Mouse (Mus musculus): ENCODE data around the gene Lhx9. TPM values are rescaled to one million over a fixed set of nuclear protein-coding genes. Genes with fewer than 3 reads are reported as not detected.

The Lhx9 gene
- total and polyA plus RNA-seq, 3 experiments = 0.19 to 0.77 TPM; not detected in 1

GRCm38 (mm10) chr1:138784019-138784418, 64.4 kb downstream of the Lhx9 start:
- DNase-seq (ENCODE audit: low read depth, low spot score) = no peak
- Histone ChIP-seq H3K9ac (ENCODE audit: control insufficient read depth, low read depth, low read length, poor library complexity, severe bottlenecking) (no peak overlapping the region), H3K79me2 (ENCODE audit: control insufficient read depth, insufficient read depth, low read length, poor library complexity) (no peaks in the 10 kb centered on the region), H3K4me3 (ENCODE audit: control insufficient read depth in 1 of 2, insufficient read depth in 1 of 2, low read depth in 2 of 2, low read length in 2 of 2) (no peak overlapping the region), H3K27ac (ENCODE audit: control insufficient read depth, low read depth, low read length) (no peak overlapping the region), H3K27me3 (ENCODE audit: control insufficient read depth in 1 of 2, insufficient read depth in 2 of 2, low read length in 2 of 2) (no peaks in the 10 kb centered on the region; a peak in 2 of 4 replicates), H3K9me3 (replicated peaks; ENCODE audit: insufficient read depth, low read length) (no peaks in the 10 kb centered on the region), H3K36me3 (ENCODE audit: control insufficient read depth in 1 of 2, insufficient read depth in 2 of 2, low read length in 2 of 2) (no peaks in the 10 kb centered on the region), H3K4me1 (ENCODE audit: control insufficient read depth in 1 of 2, insufficient read depth in 2 of 2, low read length in 2 of 2) (peaks cover 0 to 6% of the 10 kb centered on the region in 2 experiments; a peak in 1 of 4 replicates)
- TF ChIP-seq UBTF (IDR thresholded peaks at IDR 0.05; ENCODE audit: borderline replicate concordance, insufficient read depth, low read depth, low read length) = no peak
- TF ChIP-seq ZKSCAN1 (IDR thresholded peaks at IDR 0.05; ENCODE audit: low read depth, low read length) = no peak
- no peak for TF ChIP-seq CHD1 (IDR thresholded peaks at IDR 0.05; ENCODE audit: low read depth, low read length)
- no peak for TF ChIP-seq MAFK (IDR thresholded peaks at IDR 0.05; ENCODE audit: borderline replicate concordance, low read depth, low read length)
- no peak for TF ChIP-seq RCOR1 (IDR thresholded peaks at IDR 0.05; ENCODE audit: low read depth, low read length)
- no peak for TF ChIP-seq USF1 (IDR thresholded peaks at IDR 0.05; ENCODE audit: low read depth, low read length)
- TF ChIP-seq MYB (IDR thresholded peaks at IDR 0.05; ENCODE audit: low read depth, low read length) = no peak
- no peak for TF ChIP-seq SMC3 (IDR thresholded peaks at IDR 0.05; ENCODE audit: low read depth, low read length)

Other genes starting within 250 kb of the Lhx9 start
- 4.7 and 6.2 TPM in 2 replicates for gene Nek7, start 228.4 kb downstream of the Lhx9 start, total RNA-seq (2012; rRNA removed)
- gene Nek7, start 228.4 kb downstream of the Lhx9 start, polyA plus RNA-seq (2012; ENCODE audit: insufficient read depth in 1 of 2, insufficient read length in 2 of 2, low read depth in 1 of 2, low replicate concordance in 2 of 2, missing spikeins in 1 of 2) = 1 to 10 TPM in 1 of 2 experiments, not detected in 1; 9.1 TPM
- 10.4 and 12.3 TPM in 2 replicates for gene 2310009B15Rik, start 8.3 kb upstream of the Lhx9 start, total RNA-seq (2012; rRNA removed)
- gene 2310009B15Rik, start 8.3 kb upstream of the Lhx9 start, polyA plus RNA-seq (2012; ENCODE audit: insufficient read depth in 1 of 2, insufficient read length in 2 of 2, low read depth in 1 of 2, low replicate concordance in 2 of 2, missing spikeins in 1 of 2) = 10 to 100 TPM in 1 of 2 experiments, not detected in 1; 19.3 TPM
- 4.1 and 4.9 TPM in 2 replicates for gene Dennd1b, start 114.9 kb upstream of the Lhx9 start, total RNA-seq (2012; rRNA removed)
- gene Dennd1b, start 114.9 kb upstream of the Lhx9 start, polyA plus RNA-seq (2012; ENCODE audit: insufficient read depth in 1 of 2, insufficient read length in 2 of 2, low read depth in 1 of 2, low replicate concordance in 2 of 2, missing spikeins in 1 of 2) = 1 to 10 TPM in 1 of 2 experiments, not detected in 1; 3.9 TPM